Mouse (Mus musculus) bone marrow, adult 2 months (tissue): ENCODE results near the gene Lce1k.

Experiments
- CTCF ChIP-seq: fragments of 200-500 bp; IDR thresholded peaks from 2 replicates; pipeline ENCODE4 v1.5.1; 2011; ENCODE audit warnings: low read length, control low read depth; ENCODE audit not compliant: control insufficient read depth, insufficient read depth
- POLR2A ChIP-seq: fragments of 200-500 bp; IDR thresholded peaks from 2 replicates; pipeline ENCODE4 v1.6.1; 2011; ENCODE audit warnings: low read depth, mild to moderate bottlenecking, control low read depth, low read length, borderline replicate concordance; ENCODE audit not compliant: control insufficient read depth

- no peak for TF ChIP-seq CTCF
- no peak for TF ChIP-seq POLR2A
Observed at GRCm38 (mm10) chr3:92815581-92815980, 7.9 kb upstream of the Lce1k start.
